Mouse (Mus musculus) skeletal muscle tissue, adult 2 months (tissue): Measurements from ENCODE around the gene Slc43a2.
A peak's percentile ranks its signal among the peaks of the same experiment; 100 is the strongest.
"Not testable (repeated sequence)": the region's sequence is repeated elsewhere in the genome, so short reads cannot be mapped to it uniquely, and the experiment has no call there.

Experiments
- DNase-seq: peaks from one replicate; pipeline ENCODE4 v3.0.0-alpha.2; 2012; ENCODE audit warnings: low read depth, low spot score

Slc43a2 gene

DNA sequence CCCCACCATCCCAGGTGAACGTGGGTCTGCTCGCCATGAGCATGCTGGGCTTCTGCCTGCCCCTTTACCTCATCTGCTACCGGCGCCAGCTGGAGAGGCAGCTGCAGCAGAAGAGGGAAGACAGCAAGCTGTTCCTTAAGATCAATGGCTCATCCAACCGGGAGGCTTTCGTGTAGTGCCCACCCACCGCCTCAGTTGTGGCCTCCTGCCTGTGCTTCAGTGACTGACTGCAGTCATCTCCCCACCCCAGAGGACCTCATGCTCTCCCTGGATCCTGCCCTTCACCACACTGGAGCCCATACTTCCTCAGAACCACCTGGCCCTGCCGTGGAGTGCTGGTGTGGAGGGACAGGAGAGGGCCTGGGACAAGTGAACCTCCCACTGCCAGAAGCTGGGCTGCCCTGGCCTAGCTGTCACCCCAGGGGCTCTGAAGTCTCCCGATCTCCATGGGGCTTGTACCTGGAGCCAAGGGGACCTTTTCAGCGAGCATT is 40.9 kb downstream of the Slc43a2 start:
- DNase-seq: no peak

DNA sequence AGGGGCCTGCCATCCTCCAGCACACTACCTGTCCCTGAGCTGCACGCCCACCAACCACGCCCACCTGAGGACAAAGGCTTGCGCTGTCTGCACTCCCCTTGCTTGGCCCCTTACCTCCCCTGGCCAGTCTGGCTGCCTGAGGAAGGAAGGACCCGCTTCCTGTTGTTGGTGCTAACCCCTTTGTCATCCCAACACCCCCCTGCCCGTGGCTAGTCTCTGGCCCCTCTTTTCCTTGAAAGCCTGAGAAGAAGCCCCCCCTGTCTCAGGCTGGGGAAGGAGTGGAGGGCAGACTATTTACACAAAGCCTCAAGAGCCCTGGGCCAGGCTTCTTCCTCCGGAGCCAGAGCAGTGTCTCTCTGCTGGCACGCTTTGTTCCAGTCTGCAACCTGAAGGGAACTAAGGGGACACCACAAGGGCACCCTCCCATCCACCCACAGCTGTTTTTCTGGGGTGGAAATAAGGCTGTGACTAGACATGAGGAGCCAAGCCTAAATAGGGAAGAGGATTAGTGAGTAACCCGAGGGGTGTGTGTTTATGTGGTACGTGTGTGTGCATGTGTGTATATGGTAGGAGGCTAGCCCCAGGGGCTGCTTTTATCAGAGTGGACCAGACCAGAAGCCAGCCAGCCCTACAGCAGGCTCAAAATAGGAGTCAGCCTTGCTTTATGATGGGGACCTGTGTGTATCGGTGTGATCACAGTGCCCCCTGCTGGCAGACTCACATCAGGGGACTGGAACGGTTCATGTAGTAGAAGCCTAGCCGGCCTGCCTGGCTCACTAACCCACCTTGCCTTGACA is 41.6 kb downstream of the Slc43a2 start:
- peak; percentile 95 for DNase-seq

DNA sequence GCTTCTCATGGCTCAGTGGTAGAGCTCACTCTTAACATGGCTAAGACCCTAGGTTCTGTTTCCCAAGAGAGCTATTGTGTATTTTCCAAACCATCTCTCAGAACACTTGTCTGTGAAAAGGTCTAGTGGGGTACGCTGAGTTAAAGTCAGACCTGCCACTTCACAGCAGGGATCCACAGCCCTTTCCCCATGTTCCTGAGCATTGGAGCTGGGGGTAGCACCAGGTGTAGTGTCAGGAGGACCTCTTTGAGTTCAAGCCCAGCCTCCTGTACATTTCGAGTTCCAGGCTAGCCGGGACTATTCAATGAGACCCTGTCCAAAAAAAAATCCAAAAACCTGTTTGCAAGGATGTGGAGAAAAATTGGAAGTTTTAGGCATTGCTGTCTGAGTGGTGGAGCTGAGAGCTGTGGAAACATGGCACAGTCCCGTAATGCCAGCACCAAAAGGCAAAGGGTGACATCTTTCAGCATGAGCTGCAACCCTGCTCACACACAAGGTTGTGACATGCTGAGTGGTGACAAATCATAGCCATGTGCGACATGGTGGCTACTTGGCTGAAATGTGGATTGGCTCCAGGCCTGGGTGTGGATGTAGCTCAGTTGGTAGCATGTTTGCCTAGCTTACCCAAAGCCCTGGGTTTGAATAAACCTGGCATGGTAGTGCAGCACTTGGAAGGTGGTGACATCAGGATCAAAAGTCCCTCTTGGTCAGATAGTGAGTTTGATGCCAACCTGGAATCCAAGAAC is 43.1 kb downstream of the Slc43a2 start:
- DNase-seq: no peak

DNA sequence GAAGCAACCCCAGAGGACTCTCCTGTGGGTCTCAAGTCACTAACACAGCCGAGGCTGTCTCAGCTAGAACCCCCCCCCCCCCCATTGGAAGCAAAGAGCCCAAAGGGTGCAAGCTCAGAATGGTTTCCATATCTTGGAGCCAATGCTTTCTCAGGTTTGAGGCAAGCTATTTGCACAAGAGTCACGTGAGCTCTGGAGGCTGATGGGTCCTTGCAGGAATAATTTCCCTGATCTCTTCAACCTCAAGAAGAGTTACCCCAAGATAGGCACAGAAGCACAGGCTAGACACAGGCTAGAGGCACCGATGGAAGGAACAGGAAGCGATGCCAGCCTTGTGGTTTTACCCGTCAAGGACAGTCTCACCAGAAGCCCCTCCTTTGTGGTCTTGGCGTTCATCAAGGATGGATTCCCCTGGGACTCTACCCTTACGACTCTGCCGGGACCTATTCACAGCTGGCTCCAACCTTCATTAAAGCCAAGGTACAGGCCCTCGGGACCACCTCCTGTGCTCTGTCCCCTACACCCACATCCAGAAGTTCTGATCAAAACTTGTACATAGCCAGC is 44.1 kb downstream of the Slc43a2 start:
- DNase-seq: no peak

DNA sequence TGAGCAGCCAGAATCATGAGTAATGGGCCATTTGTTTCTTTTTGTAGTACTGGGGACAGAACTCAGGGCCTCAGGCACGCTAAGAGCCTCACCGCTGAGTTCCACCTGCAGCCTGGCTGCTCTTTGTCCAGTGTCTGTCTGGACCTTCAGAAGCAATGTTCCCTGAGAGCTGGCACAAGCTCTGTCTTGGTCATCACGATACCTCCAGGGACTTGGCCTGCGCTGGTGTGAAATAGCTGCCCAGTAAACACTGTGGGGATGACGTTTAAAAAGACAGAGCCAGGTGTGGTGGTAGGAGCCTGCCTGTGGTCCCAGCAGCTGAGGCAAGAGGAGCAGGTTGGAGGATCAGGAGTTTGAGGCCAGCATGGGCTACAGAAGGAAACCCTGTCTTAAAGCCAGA is 47.1 kb downstream of the Slc43a2 start:
- peak; percentile 67 for DNase-seq

DNA sequence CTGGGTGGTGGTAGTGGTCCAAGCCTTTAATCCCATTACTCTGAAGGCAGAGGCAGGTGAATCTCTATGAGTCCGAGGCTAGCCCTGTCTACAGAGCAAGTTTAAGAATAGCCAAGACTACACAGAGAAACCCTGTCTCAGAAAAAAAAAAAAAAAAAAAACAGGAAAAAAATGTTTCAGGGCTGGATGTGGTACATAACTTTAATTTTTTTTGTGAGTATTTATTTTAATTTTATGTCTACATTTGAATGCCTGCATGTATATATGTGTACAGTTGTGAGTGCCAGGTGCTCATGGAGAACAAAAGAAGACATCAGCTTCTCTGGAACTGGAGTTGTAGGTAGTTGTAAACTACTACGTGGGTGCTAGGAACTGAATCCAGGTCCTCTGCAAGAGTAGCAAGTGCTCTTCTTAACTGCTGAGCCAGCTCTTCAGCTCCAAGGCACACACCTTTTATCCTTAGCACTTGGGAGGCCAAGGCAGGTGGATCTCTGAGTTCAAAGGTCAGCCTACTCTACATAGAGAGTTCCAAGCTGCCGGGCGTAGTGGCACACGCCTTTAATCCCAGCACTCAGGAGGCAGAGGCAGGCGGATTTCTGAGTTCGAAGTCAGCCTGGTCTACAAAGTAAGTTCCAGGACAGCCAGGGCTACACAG is 50.1 kb downstream of the Slc43a2 start:
- DNase-seq: no peak

DNA sequence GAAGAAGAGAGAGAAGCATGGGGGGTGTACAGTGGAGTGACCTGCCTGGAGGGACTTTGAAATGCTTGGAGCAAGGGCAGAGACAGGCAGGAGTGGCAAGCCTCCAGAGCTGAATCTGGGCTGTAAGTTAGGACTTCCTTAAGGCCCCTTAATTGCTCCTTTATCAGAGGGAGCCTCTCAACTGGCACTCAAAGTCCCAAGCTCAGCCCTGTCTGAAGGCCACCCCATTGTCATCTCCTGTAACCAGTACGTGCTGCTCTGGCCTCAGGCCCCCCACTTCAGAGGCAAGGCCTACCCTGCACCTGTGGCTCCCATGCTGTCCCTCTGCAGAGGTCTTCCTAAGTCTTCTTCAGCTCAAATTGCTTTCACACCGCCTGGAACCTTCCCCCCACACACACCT is 52.0 kb downstream of the Slc43a2 start:
- no peak for DNase-seq

DNA sequence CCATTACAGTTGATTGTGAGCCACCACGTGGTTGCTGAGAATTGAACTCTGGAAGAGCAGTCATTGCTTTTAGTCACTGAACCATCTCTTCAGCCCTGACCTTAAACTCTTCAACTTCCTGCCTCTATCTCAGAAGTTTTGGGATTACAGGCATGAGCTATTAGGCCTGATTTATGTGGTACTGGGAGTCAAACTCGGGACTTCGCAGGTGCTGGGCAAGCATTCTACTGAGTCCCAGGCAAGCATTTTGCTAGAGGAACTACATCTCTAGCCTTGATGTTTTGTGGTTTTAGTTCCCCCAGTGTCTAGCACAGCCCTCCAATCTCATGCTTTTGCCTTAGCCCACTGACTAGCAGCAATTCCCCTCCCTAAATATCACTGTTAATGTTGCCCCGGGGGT is 53.6 kb downstream of the Slc43a2 start:
- no peak for DNase-seq

DNA sequence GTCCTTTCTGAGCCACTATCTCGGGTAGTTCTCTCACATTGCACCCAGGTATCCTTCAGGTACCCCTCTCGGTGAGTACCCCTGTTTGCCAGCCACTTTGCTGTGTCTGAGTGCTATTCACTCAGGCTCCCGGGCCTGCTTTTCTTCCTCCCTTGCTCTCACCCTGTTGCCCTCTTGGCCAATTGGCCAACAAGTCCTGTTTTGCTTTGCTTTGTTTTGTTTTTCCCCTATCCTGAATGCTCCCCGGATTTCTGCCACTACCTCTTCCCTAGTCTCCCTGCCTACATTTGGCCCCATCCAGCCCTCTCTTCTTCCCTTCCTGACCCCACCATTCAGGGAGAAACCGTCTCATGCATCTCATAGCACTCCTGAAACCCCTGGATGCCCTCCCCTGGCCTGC is 54.5 kb downstream of the Slc43a2 start:
- no peak for DNase-seq

DNA sequence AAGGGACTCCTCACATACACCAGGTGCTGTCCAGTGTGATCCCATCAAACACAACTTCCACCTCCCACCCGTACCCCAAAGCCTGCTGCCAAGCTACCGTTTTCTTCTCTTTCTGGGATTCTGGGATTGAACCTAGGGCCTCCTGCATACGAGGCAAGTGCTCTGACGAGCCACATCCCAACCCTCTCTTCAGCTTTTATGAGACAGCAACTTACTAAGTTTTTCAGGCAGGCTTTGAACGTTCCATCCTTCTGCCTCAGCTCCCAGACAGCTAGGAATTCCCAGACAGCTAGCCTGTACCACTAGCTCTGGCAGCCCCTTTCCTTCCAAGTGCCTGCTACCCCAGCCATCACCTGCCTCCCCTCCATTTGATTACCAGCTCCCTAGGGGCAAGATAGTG is 55.5 kb downstream of the Slc43a2 start:
- DNase-seq: no peak

DNA sequence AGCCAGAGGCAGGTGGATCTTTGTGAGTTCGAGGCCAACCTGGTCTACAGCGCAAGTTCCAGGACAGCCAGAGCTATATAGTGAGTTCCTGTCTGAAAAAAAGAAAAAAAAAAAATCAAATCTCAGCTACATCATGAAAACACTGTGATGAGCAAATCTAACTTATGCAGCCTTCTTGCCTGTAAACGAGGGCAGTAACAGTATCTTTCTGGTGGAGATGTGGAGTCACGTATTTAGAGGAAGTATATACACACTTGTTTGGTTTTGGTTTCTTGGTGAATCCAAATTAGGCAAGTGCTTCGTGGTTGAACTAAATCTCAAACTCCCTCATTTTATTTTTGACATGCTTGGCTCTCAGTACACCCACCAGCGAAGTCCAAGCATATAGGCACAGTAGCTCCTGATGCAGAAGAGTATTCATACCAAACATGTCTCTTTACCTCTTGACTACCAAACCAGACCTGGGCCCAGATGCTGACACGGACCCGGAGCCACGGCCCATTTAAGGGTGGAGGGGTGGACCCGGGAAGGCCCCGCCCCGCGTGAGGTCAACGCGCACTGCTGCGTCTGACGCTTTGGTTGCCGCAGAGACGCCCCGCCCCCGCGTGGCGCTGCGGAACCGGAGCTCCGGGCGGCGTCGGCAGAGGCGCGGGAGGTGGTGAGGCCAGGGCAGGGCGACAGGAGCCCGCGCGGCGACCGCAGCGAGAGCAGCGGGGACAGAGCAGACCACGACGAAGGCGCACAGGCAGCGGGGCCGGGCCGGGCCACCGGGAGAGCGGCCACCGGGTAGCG is 56.2 kb downstream of the Slc43a2 start, which contains the start of gene Pitpna:
Gene Pitpna (plus strand): TSS at position 605 of the 792 bp plus-strand sequence.
- peak; percentile 88 for DNase-seq

DNA sequence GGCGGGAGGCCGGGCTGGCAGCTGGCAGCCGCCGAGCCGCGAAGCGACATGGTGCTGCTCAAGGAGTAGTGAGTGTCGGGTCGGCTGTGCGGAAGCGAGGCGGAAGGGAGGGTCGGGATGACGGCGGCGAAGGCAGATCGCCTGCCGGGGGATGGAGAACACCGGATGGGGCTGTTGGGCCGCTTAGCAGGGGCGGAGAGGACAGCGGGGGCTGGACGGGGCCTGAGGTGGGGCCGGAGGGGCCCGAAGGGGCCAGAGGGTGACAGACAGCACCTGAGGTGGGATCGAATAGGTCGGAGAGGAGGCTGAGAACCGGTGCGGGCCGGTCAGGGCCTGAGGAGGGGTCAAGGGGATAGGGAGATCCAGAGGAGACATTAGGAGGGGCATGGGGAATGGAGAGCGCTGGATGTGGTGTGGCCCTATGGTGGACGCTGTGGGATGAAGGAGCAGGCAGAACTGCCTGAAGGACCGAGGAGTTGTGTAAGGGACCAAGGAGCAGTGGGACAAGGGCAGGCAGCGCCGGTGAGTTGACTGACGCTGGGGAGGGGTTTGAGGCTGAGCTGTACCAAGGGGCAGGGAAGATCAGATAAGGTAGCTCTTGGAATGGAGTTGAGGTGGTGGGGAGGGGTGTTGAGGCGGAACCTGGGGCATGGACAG is 56.9 kb downstream of the Slc43a2 start:
- DNase-seq: no peak

DNA sequence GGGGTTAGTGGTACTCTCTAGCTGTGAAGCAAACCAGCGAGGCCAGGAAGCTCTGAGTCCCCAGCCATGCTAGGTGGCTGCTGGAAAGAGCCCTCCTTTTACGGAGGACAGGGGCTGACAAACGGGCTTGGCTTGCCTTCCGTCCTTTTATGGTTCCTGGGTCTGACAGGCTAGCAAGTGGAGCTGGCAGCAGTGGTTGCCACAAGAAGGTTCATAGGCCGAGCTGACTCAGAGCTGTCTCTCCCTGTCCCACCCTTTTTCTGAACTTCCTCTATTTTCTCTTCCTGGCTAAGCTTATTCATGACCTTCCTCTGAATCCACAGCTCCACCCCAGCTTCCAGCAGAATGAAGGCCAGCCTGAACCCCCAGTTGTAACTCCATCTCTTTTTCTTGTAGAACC is 61.1 kb downstream of the Slc43a2 start:
- DNase-seq: peak; percentile 54

DNA sequence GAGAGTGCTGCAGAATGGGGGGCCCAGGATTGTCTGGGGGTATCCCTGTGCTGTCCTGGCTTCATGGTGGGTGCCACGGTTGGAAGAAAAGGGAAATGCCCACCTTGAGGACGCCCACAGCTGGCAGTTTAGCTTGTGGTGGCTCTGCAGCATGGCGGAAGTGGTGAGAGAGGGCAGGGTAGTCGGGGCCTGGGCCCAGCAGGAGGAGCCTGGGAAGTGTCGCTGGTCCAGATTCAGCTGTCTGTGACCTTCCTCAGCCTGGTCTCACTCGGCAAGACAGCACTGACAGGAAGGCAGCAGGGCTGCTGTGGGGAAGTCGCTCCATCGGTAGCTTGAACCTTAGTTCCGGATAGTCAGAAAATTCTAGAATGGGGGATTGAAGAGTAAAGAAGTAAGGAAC is 62.9 kb downstream of the Slc43a2 start:
- DNase-seq: no peak

DNA sequence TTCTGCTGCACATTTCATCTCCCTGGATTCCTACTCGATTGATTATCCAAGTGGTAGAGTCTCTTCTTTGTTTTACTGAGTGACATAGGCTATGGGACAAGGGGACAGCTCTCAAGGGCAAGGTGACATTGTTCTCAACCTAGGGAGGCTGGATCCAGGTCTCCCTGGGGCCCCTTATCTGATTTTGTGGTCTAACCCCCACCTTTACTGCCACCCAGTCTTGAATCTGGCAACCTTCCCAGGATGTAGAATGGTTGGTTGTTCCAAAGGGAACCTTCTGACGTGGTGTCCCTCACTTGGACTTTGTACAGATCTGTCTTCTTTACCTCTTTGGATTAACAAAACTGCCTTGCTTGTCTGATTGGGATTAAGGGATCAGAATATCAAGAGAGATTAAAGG is 63.9 kb downstream of the Slc43a2 start:
- DNase-seq: no peak

DNA sequence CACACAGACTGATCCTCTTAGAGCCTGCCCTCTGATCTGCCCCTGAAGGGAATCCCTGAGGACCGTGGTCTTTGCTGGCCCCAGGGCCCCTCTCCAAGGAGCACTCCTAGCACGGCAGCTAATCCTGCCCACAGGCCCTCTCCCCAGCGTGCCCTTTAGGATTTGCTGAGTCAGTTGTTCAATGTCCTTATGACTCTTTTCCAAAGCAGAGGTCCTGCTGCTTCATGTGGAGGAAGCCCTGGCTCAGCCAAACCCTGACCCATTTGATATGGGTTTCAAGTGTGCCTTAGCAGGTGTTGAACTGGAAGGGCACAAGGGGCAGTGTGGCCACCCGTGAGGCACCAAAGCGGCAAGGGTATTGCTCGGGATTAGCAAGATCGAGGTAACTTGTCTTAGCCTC is 64.3 kb downstream of the Slc43a2 start:
- peak; percentile 85 for DNase-seq

DNA sequence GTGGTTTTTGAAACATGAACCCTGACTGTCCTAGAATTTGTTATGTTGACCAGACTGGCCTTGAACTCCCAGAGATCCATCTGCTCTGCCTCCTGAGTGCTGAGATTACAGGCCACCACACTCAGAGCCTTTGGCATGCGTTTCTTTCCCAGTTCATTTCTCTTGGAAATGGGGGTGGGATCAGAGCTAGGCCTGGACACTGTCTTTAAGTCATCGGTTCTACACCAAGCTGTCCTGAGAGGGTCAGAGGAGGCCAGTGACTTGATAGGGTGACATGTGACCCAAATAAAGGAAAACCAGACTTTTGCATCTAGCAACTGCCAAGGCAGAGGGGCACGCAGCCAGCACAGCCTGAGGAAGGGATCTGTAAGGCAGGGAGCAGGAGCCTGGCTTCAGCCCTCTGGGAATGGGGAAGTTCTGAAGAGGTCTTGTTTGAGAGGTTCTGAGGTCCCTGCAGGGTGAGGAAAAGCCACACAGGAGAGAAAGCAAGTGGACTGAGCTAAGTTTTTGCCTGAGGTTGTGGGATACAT is 65.3 kb downstream of the Slc43a2 start:
- peak; percentile 69 for DNase-seq

DNA sequence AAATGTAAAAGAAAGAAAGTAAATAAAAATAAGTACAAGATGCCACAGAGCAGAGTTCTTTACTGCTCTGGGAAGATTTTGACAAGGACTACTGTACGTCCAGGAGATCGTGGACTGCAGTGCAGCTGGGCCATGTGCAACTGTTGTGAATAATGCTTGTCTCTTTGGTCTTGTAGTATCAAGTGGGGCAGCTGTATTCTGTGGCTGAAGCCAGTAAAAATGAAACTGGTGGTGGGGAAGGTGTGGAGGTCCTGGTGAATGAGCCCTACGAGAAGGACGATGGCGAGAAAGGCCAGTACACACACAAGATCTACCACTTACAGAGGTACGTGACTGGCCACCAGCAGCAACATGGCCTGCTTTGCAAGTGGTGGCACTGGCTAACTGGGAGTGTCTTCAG is 66.5 kb downstream of the Slc43a2 start:
- no peak for DNase-seq

DNA sequence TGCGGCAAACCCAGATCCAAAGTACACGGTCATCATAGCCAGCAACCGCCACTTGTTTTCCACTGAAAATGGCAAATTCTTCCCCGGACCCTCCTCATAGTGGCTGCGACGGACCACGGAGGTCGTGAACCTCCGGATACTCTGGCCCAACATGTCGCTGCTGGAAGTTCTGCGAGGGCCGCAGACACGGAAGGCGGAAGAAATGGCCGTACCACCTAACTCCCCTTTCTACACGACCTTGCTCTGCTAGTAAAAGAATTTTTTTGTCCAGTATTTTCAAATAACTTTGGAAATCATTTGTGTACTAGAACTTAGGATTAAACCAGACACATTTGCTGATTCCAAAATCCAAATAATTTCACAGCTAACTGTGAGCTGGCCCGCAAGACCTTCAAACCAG is 68.3 kb downstream of the Slc43a2 start:
- not testable (repeated sequence) for DNase-seq

DNA sequence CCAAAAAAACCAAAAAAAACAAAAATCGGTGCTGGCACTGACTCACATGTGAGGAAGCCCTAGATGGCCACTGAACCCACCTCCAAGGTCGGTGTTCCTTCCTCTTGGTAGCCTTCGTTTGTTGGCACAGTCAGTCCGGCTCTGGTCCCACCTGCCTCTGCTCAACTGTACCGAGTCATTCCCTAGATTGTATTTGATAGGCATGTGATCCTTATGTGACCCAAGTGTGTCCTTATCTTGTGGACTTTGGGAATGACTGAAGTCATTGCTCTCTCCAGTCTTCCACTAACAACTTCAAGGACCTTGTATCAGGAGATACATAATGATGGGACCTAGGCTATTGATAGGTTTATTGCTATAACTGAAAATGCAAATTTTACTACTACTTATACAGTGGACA is 73.3 kb downstream of the Slc43a2 start:
- DNase-seq: no peak
